Mouse (Mus musculus) stomach, postnatal 0 days (tissue): Measurements from ENCODE around the gene B9d1. TPM values are rescaled to one million over a fixed set of nuclear protein-coding genes. Genes with fewer than 3 reads are reported as not detected.

Experiments
- ATAC-seq: fragments of 200-750 bp; cut with Nextera tagmentation; 2 replicates; pipeline ENCODE4 v1.8.0; 2017; ENCODE audit not compliant: low FRiP score, low TSS enrichment
- DNase-seq: peaks from one replicate; pipeline ENCODE4 v3.0.0-alpha.2; 2016; ENCODE audit warnings: low spot score
- H3K27ac ChIP-seq: fragments of 300-500 bp; sonication (generic); replicated peaks from 2 replicates; pipeline ENCODE4 v1.5.1; 2014; ENCODE audit warnings: mild to moderate bottlenecking, control low read depth
- H3K27me3 ChIP-seq: fragments of 300-500 bp; sonication (generic); 2 replicates; pipeline ENCODE4 v1.6.1; 2014; ENCODE audit warnings: low read length; ENCODE audit not compliant: control insufficient read depth, insufficient read depth
- H3K36me3 ChIP-seq: fragments of 300-500 bp; sonication (generic); 2 replicates; pipeline ENCODE4 v1.6.1; 2014; ENCODE audit warnings: low read length, mixed read lengths; ENCODE audit not compliant: control insufficient read depth, insufficient read depth
- H3K4me1 ChIP-seq: fragments of 300-500 bp; sonication (generic); replicated peaks from 2 replicates; pipeline ENCODE4 v1.6.1; 2014; ENCODE audit warnings: antibody characterized with exemption; ENCODE audit not compliant: control insufficient read depth, insufficient read depth
- H3K4me2 ChIP-seq: fragments of 300-500 bp; sonication (generic); replicated peaks from 2 replicates; pipeline ENCODE4 v1.6.1; 2014; ENCODE audit warnings: low read depth, mild to moderate bottlenecking, control low read depth, moderate library complexity
- H3K4me3 ChIP-seq: fragments of 300-500 bp; sonication (generic); 2 replicates; pipeline ENCODE4 v1.5.1; 2014; ENCODE audit warnings: low read depth, low read length, control low read depth
- H3K9ac ChIP-seq: fragments of 300-500 bp; sonication (generic); 2 replicates; pipeline ENCODE4 v1.6.1; 2014; ENCODE audit warnings: mild to moderate bottlenecking, low read length, control low read depth, mixed read lengths
- H3K9me3 ChIP-seq: fragments of 300-500 bp; sonication (generic); 2 replicates; pipeline ENCODE4 v1.6.1; 2016; ENCODE audit warnings: low read length; ENCODE audit not compliant: control insufficient read depth
- CTCF ChIP-seq: IDR thresholded peaks from 2 replicates; pipeline ENCODE4 v1.5.1; 2016; ENCODE audit warnings: antibody characterized with exemption, low read depth, mild to moderate bottlenecking, moderate library complexity
- EP300 ChIP-seq: optimal IDR thresholded peaks from 2 replicates; pipeline ENCODE3; 2016; ENCODE audit warnings: antibody characterized with exemption
- WGBS: fragments of 180-500 bp; shearing (Covaris S2); extraction: QIAGEN DNeasy Blood & Tissue Kit; methylation state at CpG from one replicate; pipeline ENCODE4 v1.1.7; 2014; 5-methylcytosine and 5-hydroxymethylcytosine counted together
- polyA plus RNA-seq: library from polyadenylated mRNA; unstranded; fragments of >200 nt; fragmentation: Nextera tagmentation; extraction: Ambion mirVana; gene quantifications from 2 replicates; pipeline ENCODE4 v1.2.1, GENCODE M21; 2015

B9d1 gene
- polyA plus RNA-seq, 1 experiment from 2014 or later: 11.3 TPM

DNA sequence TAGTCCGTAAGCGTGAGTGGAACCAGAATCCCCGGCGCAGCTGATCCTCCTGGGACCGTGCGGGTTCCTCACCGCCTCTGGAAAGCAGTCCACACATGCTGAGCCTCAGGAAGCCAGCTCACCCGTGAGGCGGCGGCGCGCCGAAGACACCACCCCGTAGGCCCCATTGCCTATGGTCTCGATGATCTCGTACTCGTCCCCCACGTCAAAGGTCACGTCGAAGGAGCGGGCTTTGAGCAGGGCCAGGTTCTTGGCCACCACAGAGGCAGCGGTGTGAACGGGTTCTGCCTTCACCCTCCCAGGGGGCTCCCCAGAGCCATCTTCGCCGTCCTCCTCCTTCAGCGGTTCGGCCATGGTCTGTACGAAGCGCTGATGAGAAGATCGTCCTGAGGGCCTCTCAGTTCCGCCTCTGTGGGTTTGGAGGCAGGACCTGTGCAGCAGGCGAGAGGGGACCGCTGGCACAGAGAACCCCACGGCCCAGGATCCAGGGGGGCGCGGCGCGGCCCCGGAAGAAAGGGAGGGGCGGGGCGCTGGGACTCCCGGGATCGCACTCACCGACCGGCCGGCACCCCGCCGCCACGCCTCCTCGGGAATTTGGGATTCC lies 11.3 kb upstream of the B9d1 start:
- WGBS: under 1% methylated on average over 50 of the region's 50 CpGs
- TF ChIP-seq CTCF: no peak

GRCm38 (mm10) chr11:61494129-61494997 lies 10.6 kb upstream of the B9d1 start, which contains the start of gene Mapk7:
Gene Mapk7, minus strand, starts transcription at chr11:61494406.
- TF ChIP-seq CTCF (no peak), EP300 (no peak)
- Histone ChIP-seq H3K9ac (peak within 1 kb of the TSS; percentile 85), H3K9me3 (no peaks in the 10 kb centered on the region), H3K4me2 (peak within 1 kb of the TSS; percentile 90), H3K4me1 (peaks cover 4% of the 10 kb centered on the region; the same call in 1 of the 2 replicates), H3K36me3 (peaks cover 11% of the 10 kb centered on the region), H3K27me3 (no peaks in the 10 kb centered on the region), H3K27ac (peak within 1 kb of the TSS; percentile 88), H3K4me3 (peak within 1 kb of the TSS; percentile 77)
- DNase-seq (peak; percentile 100), ATAC-seq (peak; percentile 95)
- under 1% methylated on average over 57 of the region's 62 CpGs for WGBS

More for the DNA sequence above, 11.3 kb upstream of the B9d1 start:
- Histone ChIP-seq H3K27ac (peak overlapping the region; percentile 88), H3K4me3 (peak overlapping the region; percentile 77), H3K36me3 (peaks cover 12% of the 10 kb centered on the region), H3K4me2 (peak overlapping the region; percentile 90), H3K9ac (peak overlapping the region; percentile 85), H3K9me3 (no peaks in the 10 kb centered on the region), H3K4me1 (peaks cover 4% of the 10 kb centered on the region; the same call in 1 of the 2 replicates), H3K27me3 (no peaks in the 10 kb centered on the region)
- peak; percentile 49 for DNase-seq
- peak; percentile 0; the same call in 1 of the 2 replicates for ATAC-seq

DNA sequence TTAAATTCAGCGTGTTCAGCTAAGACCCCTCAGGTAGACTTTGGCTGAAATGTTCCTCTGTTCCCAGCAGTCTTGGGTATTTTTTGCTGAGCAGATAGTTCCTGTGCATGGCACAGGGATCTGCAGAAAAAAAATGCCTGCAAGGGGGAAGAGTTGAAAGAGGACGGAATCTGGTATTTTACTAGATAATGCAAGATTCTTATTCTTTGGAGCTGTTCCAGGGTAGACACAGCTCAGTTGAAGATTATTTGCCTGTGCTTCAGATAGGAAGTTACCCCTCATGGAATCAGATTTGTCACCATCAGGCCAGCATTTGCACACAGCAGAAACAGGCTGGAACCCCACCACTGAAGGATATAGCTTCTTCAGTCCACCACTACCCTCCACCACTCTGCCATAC lies 9.4 kb upstream of the B9d1 start:
- Histone ChIP-seq H3K4me2 (no peak overlapping the region), H3K36me3 (peaks cover 8% of the 10 kb centered on the region), H3K27ac (no peak overlapping the region), H3K4me3 (no peak overlapping the region), H3K9ac (no peak overlapping the region), H3K27me3 (no peaks in the 10 kb centered on the region), H3K9me3 (no peaks in the 10 kb centered on the region), H3K4me1 (peaks cover 4% of the 10 kb centered on the region; the same call in 1 of the 2 replicates)
- 80% methylated on average over 2 of the region's 2 CpGs for WGBS
- TF ChIP-seq EP300 (no peak), CTCF (no peak)
- DNase-seq (no peak), ATAC-seq (no peak)

GRCm38 (mm10) chr11:61497490-61497889 lies 7.5 kb upstream of the B9d1 start:
- 94% methylated on average over 1 of the region's 1 CpGs for WGBS
- H3K36me3 ChIP-seq: no peaks in the 10 kb centered on the region
- H3K27ac ChIP-seq: no peak overlapping the region
- DNase-seq (no peak), ATAC-seq (no peak)
- no peaks in the 10 kb centered on the region for H3K27me3 ChIP-seq
- peaks cover 4% of the 10 kb centered on the region; the same call in 1 of the 2 replicates for H3K4me1 ChIP-seq
- H3K9ac ChIP-seq: no peak overlapping the region
- no peaks in the 10 kb centered on the region for H3K9me3 ChIP-seq
- H3K4me3 ChIP-seq: no peak overlapping the region
- no peak overlapping the region for H3K4me2 ChIP-seq
- no peak for TF ChIP-seq CTCF
- TF ChIP-seq EP300: no peak

DNA sequence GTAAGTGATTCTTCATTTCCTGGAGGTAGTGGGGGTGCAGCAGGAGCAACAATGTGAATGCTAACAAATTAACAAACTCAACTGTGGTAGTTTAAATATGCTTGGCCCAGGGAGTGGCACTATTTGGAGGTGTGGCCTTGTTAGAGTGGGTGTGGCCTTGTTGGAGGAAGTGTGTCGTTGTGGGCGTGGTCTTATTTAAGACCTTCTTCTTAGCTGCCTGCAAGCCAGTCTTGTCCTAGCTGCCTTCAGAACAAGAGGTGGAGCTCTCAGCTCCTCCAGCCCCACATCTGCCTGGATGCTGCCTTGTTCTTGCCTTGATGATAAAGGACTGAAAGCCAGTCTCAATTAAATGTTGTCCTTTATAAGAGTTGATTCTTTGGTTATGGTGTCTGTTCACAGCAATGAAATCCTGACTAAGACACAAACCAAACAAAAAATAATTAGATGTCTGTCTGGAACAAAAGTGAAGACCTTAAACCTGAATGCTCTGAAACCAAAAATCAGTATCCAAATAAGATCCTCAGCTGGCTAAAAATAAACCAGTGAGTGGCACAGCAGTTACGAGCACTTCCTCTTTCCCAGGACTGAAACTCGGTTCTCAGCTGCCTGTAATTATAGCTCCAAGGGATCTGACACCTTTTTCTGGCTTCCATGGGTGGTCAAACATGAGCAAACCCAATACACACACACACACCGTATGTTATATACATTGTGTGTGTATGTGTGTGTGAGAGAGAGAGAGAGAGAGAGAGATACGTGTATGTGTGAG lies 6.0 kb upstream of the B9d1 start:
- no peak overlapping the region for H3K27ac ChIP-seq
- no peaks in the 10 kb centered on the region for H3K9me3 ChIP-seq
- no peak overlapping the region for H3K4me2 ChIP-seq
- H3K4me3 ChIP-seq: no peak overlapping the region
- TF ChIP-seq EP300: no peak
- TF ChIP-seq CTCF: no peak
- no peaks in the 10 kb centered on the region for H3K27me3 ChIP-seq
- H3K36me3 ChIP-seq: no peaks in the 10 kb centered on the region
- H3K4me1 ChIP-seq: no peaks in the 10 kb centered on the region
- 51% methylated on average over 6 of the region's 6 CpGs for WGBS
- DNase-seq (no peak), ATAC-seq (no peak)
- H3K9ac ChIP-seq: no peak overlapping the region
